Mouse (Mus musculus): ENCODE results near the gene Tnpo1. TPM values are rescaled to one million over a fixed set of nuclear protein-coding genes. Genes with fewer than 3 reads are reported as not detected.

The Tnpo1 gene
- total and polyA plus RNA-seq, 2 experiments from 2014 or later, result 16.2 to 73.5 TPM

DNA sequence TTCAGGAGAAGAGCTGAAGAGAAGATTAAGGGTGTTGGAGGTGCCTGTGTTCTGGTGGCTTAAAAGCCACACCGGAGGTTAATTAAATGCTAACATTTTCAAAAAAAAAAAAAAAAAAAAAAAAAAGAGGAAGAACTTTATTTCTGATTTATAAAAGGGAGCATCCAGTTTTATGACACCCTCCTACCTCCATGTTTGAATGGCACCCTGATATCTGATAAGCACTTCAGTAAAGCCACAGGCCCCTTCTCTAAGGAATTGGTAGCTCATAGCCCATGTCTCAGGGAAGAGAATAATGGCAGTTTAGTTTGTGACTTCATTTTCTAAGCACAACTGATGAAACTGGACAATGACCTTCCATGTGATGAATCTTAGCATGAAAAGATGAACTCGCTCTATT lies 21.6 kb downstream of the Tnpo1 start:
- DNase-seq (no peak), ATAC-seq (no peak)
- Histone ChIP-seq H3K9me3 (ENCODE audit: low read length) (no peaks in the 10 kb centered on the region), H3K27me3 (ENCODE audit: insufficient read depth, low read length) (no peaks in the 10 kb centered on the region), H3K9ac (no peak overlapping the region), H3K4me2 (ENCODE audit: low read depth) (no peak overlapping the region), H3K36me3 (ENCODE audit: insufficient read depth) (0 out of 2 replicates have a peak, but pooled peaks cover 4% of the 10 kb centered on the region), H3K4me1 (ENCODE audit: insufficient read depth) (0 out of 2 replicates have a peak, but pooled peaks cover 2% of the 10 kb centered on the region), H3K27ac (ENCODE audit: low read depth, low read length) (no peak overlapping the region), H3K4me3 (ENCODE audit: low read depth, low read length) (no peak overlapping the region)
- no peak for TF ChIP-seq CTCF (IDR thresholded peaks at IDR 0.05; ENCODE audit: low read depth)
- over 99% methylated on average over 2 of the region's 2 CpGs for WGBS

DNA sequence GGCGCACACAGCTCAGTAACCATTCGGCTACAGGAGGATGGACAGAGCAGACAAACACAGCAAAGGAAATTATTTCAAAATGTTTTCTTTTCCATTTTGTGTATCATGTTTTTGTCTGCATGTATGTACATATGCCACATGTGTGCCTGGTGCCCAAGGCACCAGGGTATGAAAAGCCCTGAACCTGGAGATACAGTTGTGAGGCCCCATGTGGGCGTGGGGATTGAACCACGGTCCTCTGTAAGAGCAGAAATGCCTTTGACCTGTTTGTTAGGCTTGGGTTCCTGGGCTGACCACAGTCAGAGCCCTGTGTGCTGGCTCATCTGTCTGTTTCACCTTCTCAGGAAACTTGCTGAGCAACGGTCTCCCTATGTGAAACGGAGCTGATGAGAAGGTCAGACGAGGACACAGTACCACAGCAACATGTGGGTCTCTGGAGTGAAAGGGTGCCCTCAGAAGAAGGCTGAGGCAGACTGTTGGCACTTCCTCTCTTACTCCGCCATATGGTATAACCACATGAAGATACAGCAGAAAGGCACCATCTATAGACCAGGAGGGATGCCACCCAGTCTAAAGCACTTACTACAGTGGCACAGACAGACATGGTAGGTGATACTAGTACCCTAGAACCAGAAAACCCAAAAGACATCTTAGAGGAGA lies 23.7 kb downstream of the Tnpo1 start:
- no peaks in the 10 kb centered on the region for H3K9me3 ChIP-seq (ENCODE audit: low read length)
- ATAC-seq, result no peak
- no peaks in the 10 kb centered on the region for H3K27me3 ChIP-seq (ENCODE audit: insufficient read depth, low read length)
- 0 out of 2 replicates have a peak, but pooled peaks cover 4% of the 10 kb centered on the region for H3K36me3 ChIP-seq (ENCODE audit: insufficient read depth)
- H3K27ac ChIP-seq (ENCODE audit: low read depth, low read length), result no peak overlapping the region
- DNase-seq, result no peak
- H3K4me1 ChIP-seq (ENCODE audit: insufficient read depth), result no peaks in the 10 kb centered on the region
- no peak overlapping the region for H3K9ac ChIP-seq
- WGBS, result 93% methylated on average over 8 of the region's 8 CpGs
- no peak overlapping the region for H3K4me3 ChIP-seq (ENCODE audit: low read depth, low read length)
- H3K4me2 ChIP-seq (ENCODE audit: low read depth), result no peak overlapping the region
- no peak for TF ChIP-seq CTCF (IDR thresholded peaks at IDR 0.05; ENCODE audit: low read depth)

DNA sequence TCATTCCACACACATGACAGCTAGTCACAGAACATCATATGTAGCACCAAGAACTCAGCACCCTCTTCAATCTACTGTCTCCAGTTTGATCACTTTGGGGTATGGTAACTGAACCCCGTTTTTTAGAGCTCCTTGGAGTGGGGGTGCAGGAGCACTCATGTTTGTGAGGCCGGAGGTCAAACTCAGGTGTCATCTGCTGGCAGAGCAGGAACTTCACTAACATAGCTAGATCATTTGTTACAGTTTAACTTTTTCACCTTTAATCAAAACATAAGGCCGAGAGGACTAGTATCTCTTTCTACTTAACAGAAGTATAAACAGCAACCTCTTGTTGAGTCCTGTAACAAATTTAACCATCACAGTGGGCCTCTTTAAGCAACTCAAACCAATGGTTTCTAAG lies 26.6 kb downstream of the Tnpo1 start:
- H3K9ac ChIP-seq, result no peak overlapping the region
- ATAC-seq (no peak), DNase-seq (no peak)
- H3K9me3 ChIP-seq (ENCODE audit: low read length), result no peaks in the 10 kb centered on the region
- no peak overlapping the region for H3K4me3 ChIP-seq (ENCODE audit: low read depth, low read length)
- TF ChIP-seq CTCF (IDR thresholded peaks at IDR 0.05; ENCODE audit: low read depth), result no peak
- H3K27me3 ChIP-seq (ENCODE audit: insufficient read depth, low read length), result no peaks in the 10 kb centered on the region
- no peaks in the 10 kb centered on the region for H3K36me3 ChIP-seq (ENCODE audit: insufficient read depth)
- H3K27ac ChIP-seq (ENCODE audit: low read depth, low read length), result no peak overlapping the region
- 92% methylated on average over 3 of the region's 3 CpGs for WGBS
- no peak overlapping the region for H3K4me2 ChIP-seq (ENCODE audit: low read depth)
- H3K4me1 ChIP-seq (ENCODE audit: insufficient read depth), result no peaks in the 10 kb centered on the region

- no peaks in the 10 kb centered on the region for H3K4me1 ChIP-seq (ENCODE audit: insufficient read depth)
- 48% methylated on average over 5 of the region's 5 CpGs for WGBS
- no peaks in the 10 kb centered on the region for H3K9me3 ChIP-seq (ENCODE audit: low read length)
- no peak overlapping the region for H3K4me2 ChIP-seq (ENCODE audit: low read depth)
- H3K9ac ChIP-seq, result no peak overlapping the region
- H3K36me3 ChIP-seq (ENCODE audit: insufficient read depth), result no peaks in the 10 kb centered on the region
- no peak for ATAC-seq
- no peak overlapping the region for H3K27ac ChIP-seq (ENCODE audit: low read depth, low read length)
- TF ChIP-seq CTCF (IDR thresholded peaks at IDR 0.05; ENCODE audit: low read depth), result no peak
- H3K4me3 ChIP-seq (ENCODE audit: low read depth, low read length), result no peak overlapping the region
- DNase-seq, result no peak
- H3K27me3 ChIP-seq (ENCODE audit: insufficient read depth, low read length), result no peaks in the 10 kb centered on the region
Observed at GRCm38 (mm10) chr13:98897577-98897976, 28.6 kb downstream of the Tnpo1 start.

- Histone ChIP-seq H3K9ac (no peak overlapping the region), H3K9me3 (ENCODE audit: low read length) (no peaks in the 10 kb centered on the region), H3K27ac (ENCODE audit: low read depth, low read length) (no peak overlapping the region), H3K4me1 (ENCODE audit: insufficient read depth) (peaks cover 3% of the 10 kb centered on the region; the same call in 1 of the 2 replicates), H3K4me3 (ENCODE audit: low read depth, low read length) (no peak overlapping the region), H3K27me3 (ENCODE audit: insufficient read depth, low read length) (no peaks in the 10 kb centered on the region), H3K36me3 (ENCODE audit: insufficient read depth) (no peaks in the 10 kb centered on the region), H3K4me2 (ENCODE audit: low read depth) (no peak overlapping the region)
- WGBS, result 82% methylated on average over 7 of the region's 7 CpGs
- ATAC-seq (no peak), DNase-seq (no peak)
- no peak for TF ChIP-seq CTCF (IDR thresholded peaks at IDR 0.05; ENCODE audit: low read depth)
Observed at GRCm38 (mm10) chr13:98896434-98897126, 29.6 kb downstream of the Tnpo1 start.

GRCm38 (mm10) chr13:98896013-98896412 lies 30.2 kb downstream of the Tnpo1 start:
- Histone ChIP-seq H3K27ac (ENCODE audit: low read depth, low read length) (no peak overlapping the region), H3K9me3 (ENCODE audit: low read length) (no peaks in the 10 kb centered on the region), H3K4me2 (ENCODE audit: low read depth) (no peak overlapping the region), H3K4me1 (ENCODE audit: insufficient read depth) (peaks cover 6% of the 10 kb centered on the region; the same call in 1 of the 2 replicates), H3K36me3 (ENCODE audit: insufficient read depth) (no peaks in the 10 kb centered on the region), H3K27me3 (ENCODE audit: insufficient read depth, low read length) (no peaks in the 10 kb centered on the region), H3K9ac (no peak overlapping the region), H3K4me3 (ENCODE audit: low read depth, low read length) (no peak overlapping the region)
- no peak for TF ChIP-seq CTCF (IDR thresholded peaks at IDR 0.05; ENCODE audit: low read depth)
- WGBS, result 80% methylated on average over 4 of the region's 4 CpGs
- no peak for ATAC-seq
- DNase-seq, result no peak

- Histone ChIP-seq H3K9me3 (ENCODE audit: low read length) (no peaks in the 10 kb centered on the region), H3K4me1 (ENCODE audit: insufficient read depth) (peaks cover 6% of the 10 kb centered on the region; the same call in 1 of the 2 replicates), H3K4me3 (ENCODE audit: low read depth, low read length) (no peak overlapping the region), H3K4me2 (ENCODE audit: low read depth) (no peak overlapping the region), H3K9ac (no peak overlapping the region), H3K36me3 (ENCODE audit: insufficient read depth) (no peaks in the 10 kb centered on the region), H3K27ac (ENCODE audit: low read depth, low read length) (no peak overlapping the region), H3K27me3 (ENCODE audit: insufficient read depth, low read length) (no peaks in the 10 kb centered on the region)
- DNase-seq (no peak), ATAC-seq (no peak)
- 36% methylated on average over 2 of the region's 2 CpGs for WGBS
- TF ChIP-seq CTCF (IDR thresholded peaks at IDR 0.05; ENCODE audit: low read depth), result no peak
Observed at GRCm38 (mm10) chr13:98894900-98895299, 31.3 kb downstream of the Tnpo1 start.
